Mouse (Mus musculus): ENCODE results near the gene Hpn.

The Hpn gene

GRCm38 (mm10) chr7:31140941-31141340 lies 25.9 kb upstream of the Hpn start:
- no peak for DNase-seq (ENCODE audit: low spot score)

DNA sequence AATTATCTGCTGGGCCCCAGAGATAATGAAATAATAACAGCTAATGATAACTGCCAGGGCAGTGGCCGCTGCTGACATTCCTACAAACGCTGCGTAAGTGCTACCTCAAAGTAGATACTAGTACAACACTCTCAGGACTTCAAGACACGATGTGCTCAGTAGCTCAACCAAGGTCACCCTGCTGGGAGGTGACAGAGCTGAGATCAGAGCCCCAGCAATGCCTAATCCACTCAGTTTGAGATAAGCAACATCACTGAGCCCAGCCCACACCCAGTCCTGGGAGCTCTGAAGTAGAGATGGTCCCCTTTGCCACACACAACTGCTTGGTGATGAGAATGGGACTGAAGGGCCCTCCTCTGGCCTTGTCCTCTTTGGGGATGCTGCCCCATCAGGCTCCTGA lies 25.2 kb upstream of the Hpn start:
- DNase-seq (ENCODE audit: low spot score) = no peak

DNA sequence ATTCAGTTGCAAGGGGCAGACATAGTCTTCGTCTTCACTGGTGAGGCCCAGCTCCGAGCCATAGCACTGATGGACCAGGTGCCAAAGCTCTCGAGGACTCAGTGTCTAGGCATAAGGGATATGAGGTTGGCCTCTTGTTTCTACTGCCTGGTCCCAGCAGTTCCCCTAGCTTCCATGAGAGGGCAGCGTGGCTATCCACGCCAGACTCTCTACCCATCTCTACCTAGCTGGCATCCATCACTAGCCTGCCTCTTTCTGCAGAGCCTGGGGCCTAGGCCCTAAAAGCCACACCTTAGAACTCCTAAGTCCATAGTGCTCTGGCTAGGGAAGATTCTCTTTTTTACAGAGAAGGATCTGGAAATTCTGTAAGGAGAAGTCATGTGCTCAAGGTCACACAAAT lies 24.7 kb upstream of the Hpn start:
- DNase-seq (ENCODE audit: low spot score) = peak; percentile 20

DNA sequence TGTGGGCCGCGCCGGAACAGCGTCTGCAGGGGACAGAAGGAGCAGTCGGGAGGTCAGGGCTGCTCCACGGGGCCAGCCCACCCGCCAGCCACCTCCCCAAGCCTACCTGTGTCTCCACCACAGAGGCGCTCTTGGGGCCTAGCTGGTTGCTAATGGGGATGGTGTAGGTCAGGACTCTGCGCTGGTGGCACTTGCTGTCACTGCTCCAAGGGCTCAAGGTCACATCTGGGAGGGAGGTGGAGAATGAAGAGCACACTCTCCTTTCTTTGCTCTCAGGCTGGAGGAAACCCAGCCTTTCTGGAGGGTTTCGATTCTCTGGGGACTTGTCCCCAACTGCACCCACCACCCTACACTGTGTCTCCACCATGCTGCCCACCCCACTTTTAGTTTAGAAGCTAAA lies 20.6 kb upstream of the Hpn start:
- DNase-seq (ENCODE audit: low spot score) = no peak

DNA sequence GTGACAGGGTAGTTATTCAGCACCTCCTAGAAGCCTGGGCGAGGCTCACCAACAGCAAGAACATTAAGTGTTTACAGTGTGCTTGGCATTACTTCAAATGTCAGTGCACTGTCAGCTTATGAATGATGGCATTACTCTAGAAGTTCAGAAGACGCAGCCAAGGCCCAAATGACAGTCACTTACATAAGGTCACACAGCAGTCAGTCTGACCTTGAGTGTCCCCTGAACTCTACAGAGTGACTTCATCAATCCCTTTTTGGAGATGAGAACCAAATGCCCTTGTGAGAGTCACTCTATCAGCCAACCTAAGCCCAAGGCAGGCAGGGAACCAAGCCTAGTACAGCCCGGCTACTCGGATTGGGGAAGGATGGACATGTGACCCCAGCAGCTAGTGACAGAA lies 16.8 kb upstream of the Hpn start:
- no peak for DNase-seq (ENCODE audit: low spot score)

- peak; percentile 48 for DNase-seq (ENCODE audit: low spot score)
Observed at GRCm38 (mm10) chr7:31130841-31131240, 15.8 kb upstream of the Hpn start.

DNA sequence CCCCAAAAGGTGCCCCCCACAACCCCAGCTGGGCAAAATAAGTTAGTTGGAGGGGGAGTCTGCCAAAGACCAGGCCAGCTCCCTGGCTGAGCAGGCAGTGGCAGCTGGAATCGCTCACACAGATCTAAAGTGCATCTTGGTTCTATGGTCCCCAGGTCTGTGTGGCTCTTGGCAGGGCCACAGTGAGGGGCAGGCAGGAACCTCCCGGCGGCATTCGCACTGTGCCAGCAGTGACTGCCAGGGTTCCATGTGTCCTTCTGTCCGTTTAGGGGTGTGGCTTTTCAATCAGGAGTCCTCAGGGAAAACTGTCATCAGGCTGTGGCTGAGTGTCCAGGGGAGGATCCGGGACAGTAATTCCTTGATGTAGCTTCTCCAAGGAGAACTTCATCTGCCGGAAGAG lies 15.1 kb upstream of the Hpn start:
- DNase-seq (ENCODE audit: low spot score) = no peak

- DNase-seq (ENCODE audit: low spot score) = no peak
Observed at GRCm38 (mm10) chr7:31128157-31128705, 13.1 kb upstream of the Hpn start.

DNA sequence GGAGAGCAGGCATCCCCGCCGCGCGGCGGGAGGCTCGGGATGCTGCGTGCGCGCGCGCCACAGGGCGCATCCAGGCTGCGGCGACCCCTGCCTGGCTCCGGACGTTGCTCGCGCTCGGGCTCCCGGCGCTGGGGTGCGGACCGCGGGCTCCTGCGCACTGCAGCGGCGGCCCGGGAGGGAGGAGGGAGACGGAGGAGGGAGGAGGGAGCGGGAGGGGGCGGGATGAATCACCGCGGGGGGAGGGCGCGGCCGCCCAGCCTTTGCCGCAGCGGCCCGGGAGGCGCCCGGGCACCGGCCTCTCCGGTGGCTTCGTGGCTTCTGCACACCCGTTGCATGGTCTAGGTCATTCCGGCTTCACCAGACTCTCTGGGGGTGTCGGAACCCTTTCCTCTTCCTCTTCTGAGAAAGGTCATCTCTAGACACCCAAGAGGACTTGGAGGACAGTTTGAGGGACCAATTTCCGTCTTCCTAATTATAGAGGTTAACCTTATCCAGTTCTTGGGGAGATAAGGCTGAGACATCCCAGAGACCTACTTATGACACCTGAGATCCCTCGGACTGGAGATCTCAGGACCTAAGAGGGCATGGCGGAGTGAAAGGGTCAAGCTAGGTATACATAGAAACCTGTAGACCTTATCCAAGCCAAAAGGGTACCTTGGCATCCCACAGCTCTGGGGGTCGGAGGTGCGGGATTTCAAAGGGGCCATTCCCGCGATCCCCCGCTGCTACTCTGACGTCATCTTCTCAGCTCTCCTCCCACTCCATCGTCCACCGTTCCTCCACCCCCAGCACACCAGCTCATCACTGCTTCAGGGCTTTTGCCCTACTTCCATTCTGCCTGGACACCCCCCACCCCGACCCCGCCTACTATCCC lies 12.0 kb upstream of the Hpn start, which contains the start of gene Scn1b:
Gene Scn1b, minus strand, starts transcription at position 153 of the 874 bp plus-strand sequence.
- no peak for DNase-seq (ENCODE audit: low spot score)

GRCm38 (mm10) chr7:31126211-31126751 lies 11.2 kb upstream of the Hpn start:
- DNase-seq (ENCODE audit: low spot score) = no peak

GRCm38 (mm10) chr7:31125116-31125515 lies 10.0 kb upstream of the Hpn start:
- no peak for DNase-seq (ENCODE audit: low spot score)

- no peak for DNase-seq (ENCODE audit: low spot score)
Observed at GRCm38 (mm10) chr7:31124381-31124780, 9.3 kb upstream of the Hpn start.

- no peak for DNase-seq (ENCODE audit: low spot score)
Observed at GRCm38 (mm10) chr7:31123697-31124096, 8.6 kb upstream of the Hpn start.

DNA sequence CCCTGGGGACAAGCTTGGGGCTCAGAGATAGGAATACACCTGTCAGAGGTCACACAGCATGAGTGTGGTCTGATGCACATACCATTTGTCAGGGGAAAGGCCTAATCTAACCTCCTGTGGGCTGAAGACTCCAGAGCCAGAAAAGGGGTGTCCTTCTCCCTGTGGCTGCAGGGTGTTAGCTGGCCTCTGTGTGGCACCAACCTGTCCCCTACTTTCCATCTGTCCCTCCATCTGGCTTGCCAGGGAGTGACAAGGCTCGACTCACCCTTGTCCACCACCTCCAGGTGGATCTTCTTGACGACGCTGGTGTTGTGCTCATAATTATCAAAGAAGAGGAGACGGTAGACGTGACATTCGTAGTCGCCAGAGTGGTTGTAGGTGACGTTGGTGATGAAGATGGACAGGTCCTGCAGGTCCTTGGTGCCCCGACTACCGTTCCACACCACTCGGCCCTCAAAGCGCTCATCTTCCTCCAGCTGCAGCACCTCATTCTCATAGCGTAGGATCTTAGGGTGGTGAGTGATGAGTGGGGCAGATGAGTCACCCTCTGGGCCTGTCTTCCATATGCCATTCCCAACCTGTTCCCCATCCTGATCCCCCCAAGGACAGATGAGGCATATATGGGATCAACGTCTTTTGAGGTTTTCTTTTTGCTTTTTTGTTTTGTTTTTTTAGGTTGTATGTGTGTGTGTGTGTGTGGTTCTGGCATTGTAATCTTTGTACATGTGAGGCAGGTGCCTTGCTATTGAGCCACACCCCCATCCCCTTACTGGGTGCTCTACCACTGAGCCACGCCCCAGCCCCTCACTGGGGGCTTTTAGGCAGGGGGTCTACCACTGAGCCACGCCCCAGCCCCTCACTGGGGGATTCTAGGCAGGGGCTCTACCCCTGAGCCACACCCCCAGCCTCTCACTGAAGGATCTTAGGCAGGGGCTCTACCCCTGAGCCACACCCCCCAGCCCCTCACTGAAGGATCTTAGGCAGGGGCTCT lies 7.8 kb upstream of the Hpn start:
- DNase-seq (ENCODE audit: low spot score) = no peak

DNA sequence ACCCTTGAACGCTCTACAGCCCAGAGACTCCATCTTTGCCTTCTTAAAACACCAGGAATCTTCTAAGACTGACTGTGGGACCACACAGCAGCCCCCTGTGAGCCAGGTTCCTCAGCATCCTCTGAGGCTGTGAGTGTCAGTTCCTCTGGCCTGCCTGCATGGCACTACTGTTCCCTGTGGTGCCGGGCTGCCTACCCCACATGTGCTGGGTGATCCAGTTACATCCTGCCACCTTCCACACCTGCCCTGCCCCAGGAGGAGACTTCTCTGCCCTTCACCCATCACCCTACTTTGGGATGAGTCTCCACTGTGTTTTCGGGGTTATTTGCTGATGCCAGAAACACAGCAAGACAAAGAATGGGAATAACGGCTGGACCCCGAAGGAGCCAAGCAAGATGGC lies 4.5 kb upstream of the Hpn start:
- DNase-seq (ENCODE audit: low spot score) = no peak

GRCm38 (mm10) chr7:31118486-31118885 lies 3.4 kb upstream of the Hpn start:
- no peak for DNase-seq (ENCODE audit: low spot score)

DNA sequence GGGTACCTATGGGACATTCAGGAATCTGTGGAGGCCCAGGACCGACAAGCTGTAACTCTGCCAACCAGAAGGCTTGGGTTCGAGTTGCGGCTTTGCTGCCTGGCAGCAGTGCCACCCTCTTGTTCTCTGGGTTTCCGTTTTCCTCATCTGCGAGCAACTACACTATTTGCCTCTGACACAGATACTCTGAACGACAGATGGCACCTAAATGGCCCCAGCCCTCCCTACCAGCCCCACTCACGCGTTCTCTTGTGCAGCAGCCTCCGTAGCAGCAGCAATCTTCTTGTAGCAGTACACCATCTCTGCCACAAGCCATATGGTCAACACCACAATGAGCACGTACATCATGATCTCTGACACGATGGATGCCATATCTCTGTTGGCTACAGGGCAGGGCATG lies 2.4 kb upstream of the Hpn start:
- no peak for DNase-seq (ENCODE audit: low spot score)

GRCm38 (mm10) chr7:31116721-31117145 lies 1.6 kb upstream of the Hpn start:
- DNase-seq (ENCODE audit: low spot score) = no peak

GRCm38 (mm10) chr7:31115587-31116043 lies 525 bp upstream of the Hpn start:
- DNase-seq (ENCODE audit: low spot score) = no peak

DNA sequence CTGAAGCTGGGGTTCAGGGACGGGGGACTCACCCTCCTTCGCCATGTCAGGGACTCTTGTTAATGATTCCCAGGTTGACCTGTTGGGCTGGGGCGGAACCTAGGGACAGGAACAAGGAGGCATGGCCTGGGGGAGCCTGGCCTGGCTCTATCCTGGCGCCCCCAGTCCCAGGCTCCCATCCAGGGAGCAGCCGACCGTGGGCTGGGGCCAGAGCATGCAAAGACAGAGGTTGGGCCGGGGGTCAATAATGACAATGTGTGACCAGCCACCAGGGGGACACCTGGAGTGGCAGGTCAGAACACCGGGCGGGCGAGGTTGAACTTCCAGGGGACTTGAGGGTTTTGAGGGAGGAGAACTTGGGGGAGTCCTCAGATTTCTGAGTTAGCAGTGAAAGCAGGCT lies 444 bp downstream of the Hpn start:
- no peak for DNase-seq (ENCODE audit: low spot score)

GRCm38 (mm10) chr7:31113800-31114199 lies 1.3 kb downstream of the Hpn start:
- no peak for DNase-seq (ENCODE audit: low spot score)

DNA sequence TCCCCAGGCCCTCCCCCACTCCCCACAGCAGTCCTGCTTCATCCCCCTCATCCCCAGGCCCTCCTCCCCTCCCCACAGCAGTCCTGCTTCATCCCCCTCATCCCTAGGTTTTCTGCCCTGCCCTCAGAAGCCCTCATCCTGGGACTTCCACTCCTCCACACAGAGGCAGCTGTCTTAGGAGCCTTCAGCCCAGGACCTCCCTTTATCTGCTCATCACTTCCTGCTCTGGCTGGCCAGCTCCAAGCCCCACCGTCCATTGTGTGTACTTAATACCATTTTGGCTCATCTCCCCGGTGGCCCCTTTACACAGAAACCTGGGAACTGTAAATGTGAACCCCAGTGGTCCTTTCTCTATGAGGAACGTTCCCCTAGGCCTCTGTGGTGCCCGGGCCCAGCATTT lies 3.1 kb downstream of the Hpn start:
- no peak for DNase-seq (ENCODE audit: low spot score)
